Mouse (Mus musculus): ENCODE measurements around the gene Krt7. TPM values are rescaled to one million over a fixed set of nuclear protein-coding genes. Genes with fewer than 3 reads are reported as not detected.

The Krt7 gene
- polyA plus RNA-seq, 1 experiment: 28.3 TPM

- Histone ChIP-seq H3K36me3 (ENCODE audit: control insufficient read depth, insufficient read depth, low read length) (no peaks in the 10 kb centered on the region), H3K27ac (ENCODE audit: control insufficient read depth, insufficient read depth, low read length) (no peak within 1 kb of the TSS), H3K4me1 (replicated peaks; ENCODE audit: control insufficient read depth, insufficient read depth, low read length) (no peaks in the 10 kb centered on the region), H3K4me3 (ENCODE audit: control insufficient read depth, insufficient read depth, low read length) (no peak within 1 kb of the TSS), H3K27me3 (ENCODE audit: control insufficient read depth, insufficient read depth, low read length) (no peaks in the 10 kb centered on the region)
- 73% methylated on average over 2 of the region's 2 CpGs for WGBS
- TF ChIP-seq CTCF (IDR thresholded peaks at IDR 0.05; ENCODE audit: borderline replicate concordance, control insufficient read depth, extremely low read depth, insufficient read depth, low read length, poor library complexity): no peak
- no peak for TF ChIP-seq POLR2A (IDR thresholded peaks at IDR 0.05; ENCODE audit: control insufficient read depth, extremely low read depth, insufficient read depth, low read length, poor library complexity)
- no peak for DNase-seq
Measured at GRCm38 (mm10) chr15:101447444-101447843, 36.6 kb downstream of the Krt7 start, which contains the start of gene Krt88. Krt88 (plus strand) TSS chr15:101447744.

DNA sequence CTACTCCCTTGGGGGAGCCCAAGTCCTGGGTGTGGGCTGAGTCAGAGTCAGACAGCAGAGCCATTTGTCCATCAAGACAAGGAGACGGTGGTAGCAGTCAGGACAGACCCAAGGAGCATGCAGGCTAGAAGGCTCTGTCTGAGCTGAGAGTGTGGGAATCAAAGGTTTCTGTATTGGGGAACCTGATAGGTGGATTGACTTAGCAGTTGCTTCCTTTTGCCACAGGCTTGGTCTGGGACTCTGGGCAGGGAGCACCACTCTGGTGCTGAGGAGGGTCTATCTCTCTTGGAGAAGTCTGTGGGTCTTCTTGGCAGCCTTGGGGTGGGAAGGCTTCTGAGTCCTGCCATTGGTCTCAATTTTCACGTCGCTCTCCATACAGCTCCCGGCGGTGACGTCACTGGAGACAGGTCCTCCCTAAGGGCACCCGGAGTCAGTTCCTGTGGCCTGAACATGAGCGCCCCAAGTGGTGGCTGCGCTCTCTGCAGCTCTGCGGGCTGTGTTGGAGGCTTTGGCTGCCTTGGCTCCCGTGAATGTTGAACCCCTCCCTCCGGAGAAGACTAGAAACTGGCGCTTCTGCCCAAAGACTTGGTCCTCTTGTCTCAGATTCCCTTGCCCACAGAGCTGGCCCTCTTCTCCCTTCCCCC lies 42.4 kb downstream of the Krt7 start:
- Histone ChIP-seq H3K27ac (ENCODE audit: control insufficient read depth, insufficient read depth, low read length) (no peak overlapping the region), H3K36me3 (ENCODE audit: control insufficient read depth, insufficient read depth, low read length) (no peaks in the 10 kb centered on the region), H3K4me3 (ENCODE audit: control insufficient read depth, insufficient read depth, low read length) (no peak overlapping the region), H3K4me1 (replicated peaks; ENCODE audit: control insufficient read depth, insufficient read depth, low read length) (no peaks in the 10 kb centered on the region), H3K27me3 (ENCODE audit: control insufficient read depth, insufficient read depth, low read length) (no peaks in the 10 kb centered on the region)
- 10% methylated on average over 13 of the region's 13 CpGs for WGBS
- TF ChIP-seq POLR2A (IDR thresholded peaks at IDR 0.05; ENCODE audit: control insufficient read depth, extremely low read depth, insufficient read depth, low read length, poor library complexity): no peak
- peak; percentile 84; the same call in 1 of the 2 replicates for TF ChIP-seq CTCF (IDR thresholded peaks at IDR 0.05; ENCODE audit: borderline replicate concordance, control insufficient read depth, extremely low read depth, insufficient read depth, low read length, poor library complexity)
- peak; percentile 76 for DNase-seq

DNA sequence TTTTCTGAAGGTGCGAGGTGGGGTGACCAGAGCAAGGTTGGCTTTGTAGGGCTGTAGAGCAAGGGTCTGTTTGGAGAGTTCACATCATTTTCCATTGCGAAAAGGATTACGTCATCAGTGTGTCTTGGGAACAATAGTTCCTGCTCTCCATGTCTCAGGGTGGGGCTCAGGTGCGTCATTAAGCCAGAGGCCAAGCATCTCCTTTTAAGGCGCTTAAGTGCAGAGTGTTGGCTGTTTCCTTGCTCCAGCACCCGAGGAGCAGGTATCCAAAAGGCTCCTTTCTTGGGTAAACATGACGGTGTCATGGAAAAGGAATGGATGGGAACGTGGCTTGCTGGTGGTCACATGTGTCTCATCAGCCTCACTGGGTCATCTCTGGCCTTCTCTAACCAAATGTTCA lies 43.9 kb downstream of the Krt7 start:
- no peak overlapping the region for H3K4me3 ChIP-seq (ENCODE audit: control insufficient read depth, insufficient read depth, low read length)
- TF ChIP-seq CTCF (IDR thresholded peaks at IDR 0.05; ENCODE audit: borderline replicate concordance, control insufficient read depth, extremely low read depth, insufficient read depth, low read length, poor library complexity) (no peak), POLR2A (IDR thresholded peaks at IDR 0.05; ENCODE audit: control insufficient read depth, extremely low read depth, insufficient read depth, low read length, poor library complexity) (no peak)
- no peak overlapping the region for H3K27ac ChIP-seq (ENCODE audit: control insufficient read depth, insufficient read depth, low read length)
- H3K4me1 ChIP-seq (replicated peaks; ENCODE audit: control insufficient read depth, insufficient read depth, low read length): no peaks in the 10 kb centered on the region
- DNase-seq: no peak
- no peaks in the 10 kb centered on the region for H3K27me3 ChIP-seq (ENCODE audit: control insufficient read depth, insufficient read depth, low read length)
- 92% methylated on average over 8 of the region's 8 CpGs for WGBS
- H3K36me3 ChIP-seq (ENCODE audit: control insufficient read depth, insufficient read depth, low read length): no peaks in the 10 kb centered on the region

DNA sequence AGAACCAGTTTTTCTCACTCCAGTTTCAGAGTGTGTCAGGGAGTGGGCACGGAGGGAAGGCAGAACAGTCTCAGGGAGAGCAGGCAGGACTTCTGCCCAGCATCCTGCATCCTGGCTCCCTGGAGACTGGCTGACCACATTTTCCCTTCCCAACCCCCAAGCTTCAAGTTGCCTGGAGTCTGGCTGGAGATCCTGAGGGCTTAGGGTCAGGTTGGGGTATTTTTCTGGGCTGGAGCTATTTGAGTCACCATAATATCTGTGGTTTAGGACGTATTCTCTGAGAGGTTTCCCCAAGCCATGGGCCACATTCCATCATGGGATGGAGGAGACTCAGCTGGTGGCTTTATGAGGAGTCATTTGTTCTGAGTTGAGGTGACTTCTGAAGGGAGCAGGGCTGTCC lies 44.4 kb downstream of the Krt7 start:
- Histone ChIP-seq H3K4me1 (replicated peaks; ENCODE audit: control insufficient read depth, insufficient read depth, low read length) (no peaks in the 10 kb centered on the region), H3K4me3 (ENCODE audit: control insufficient read depth, insufficient read depth, low read length) (no peak overlapping the region), H3K27ac (ENCODE audit: control insufficient read depth, insufficient read depth, low read length) (no peak overlapping the region), H3K36me3 (ENCODE audit: control insufficient read depth, insufficient read depth, low read length) (no peaks in the 10 kb centered on the region), H3K27me3 (ENCODE audit: control insufficient read depth, insufficient read depth, low read length) (no peaks in the 10 kb centered on the region)
- no peak for DNase-seq
- 96% methylated on average over 2 of the region's 2 CpGs for WGBS
- TF ChIP-seq CTCF (IDR thresholded peaks at IDR 0.05; ENCODE audit: borderline replicate concordance, control insufficient read depth, extremely low read depth, insufficient read depth, low read length, poor library complexity) (no peak), POLR2A (IDR thresholded peaks at IDR 0.05; ENCODE audit: control insufficient read depth, extremely low read depth, insufficient read depth, low read length, poor library complexity) (no peak)

GRCm38 (mm10) chr15:101455891-101456290 lies 45.0 kb downstream of the Krt7 start:
- Histone ChIP-seq H3K27me3 (ENCODE audit: control insufficient read depth, insufficient read depth, low read length) (no peaks in the 10 kb centered on the region), H3K27ac (ENCODE audit: control insufficient read depth, insufficient read depth, low read length) (no peak overlapping the region), H3K4me1 (replicated peaks; ENCODE audit: control insufficient read depth, insufficient read depth, low read length) (no peaks in the 10 kb centered on the region), H3K4me3 (ENCODE audit: control insufficient read depth, insufficient read depth, low read length) (no peak overlapping the region), H3K36me3 (ENCODE audit: control insufficient read depth, insufficient read depth, low read length) (no peaks in the 10 kb centered on the region)
- no peak for DNase-seq
- TF ChIP-seq POLR2A (IDR thresholded peaks at IDR 0.05; ENCODE audit: control insufficient read depth, extremely low read depth, insufficient read depth, low read length, poor library complexity) (no peak), CTCF (IDR thresholded peaks at IDR 0.05; ENCODE audit: borderline replicate concordance, control insufficient read depth, extremely low read depth, insufficient read depth, low read length, poor library complexity) (no peak)
- WGBS: 91% methylated on average over 6 of the region's 6 CpGs

GRCm38 (mm10) chr15:101458361-101458930 lies 47.6 kb downstream of the Krt7 start:
- H3K4me3 ChIP-seq (ENCODE audit: control insufficient read depth, insufficient read depth, low read length): no peak overlapping the region
- no peaks in the 10 kb centered on the region for H3K27me3 ChIP-seq (ENCODE audit: control insufficient read depth, insufficient read depth, low read length)
- no peak for TF ChIP-seq CTCF (IDR thresholded peaks at IDR 0.05; ENCODE audit: borderline replicate concordance, control insufficient read depth, extremely low read depth, insufficient read depth, low read length, poor library complexity)
- no peaks in the 10 kb centered on the region for H3K36me3 ChIP-seq (ENCODE audit: control insufficient read depth, insufficient read depth, low read length)
- 84% methylated on average over 16 of the region's 16 CpGs for WGBS
- DNase-seq: no peak
- H3K4me1 ChIP-seq (replicated peaks; ENCODE audit: control insufficient read depth, insufficient read depth, low read length): no peaks in the 10 kb centered on the region
- no peak overlapping the region for H3K27ac ChIP-seq (ENCODE audit: control insufficient read depth, insufficient read depth, low read length)

Measured in thymus, adult 2 months (tissue).